Mouse (Mus musculus) testis, adult 2 months (tissue): ENCODE data around the gene Tsc22d3.

Experiments
- CTCF ChIP-seq: fragments of 200-500 bp; IDR thresholded peaks from 2 replicates; pipeline ENCODE4 v1.5.1; 2012; ENCODE audit warnings: low read depth, mild to moderate bottlenecking, inconsistent platforms, low read length, moderate library complexity; ENCODE audit not compliant: control insufficient read depth, insufficient read depth, insufficient replicate concordance
- POLR2A ChIP-seq: fragments of 200-500 bp; IDR thresholded peaks from 2 replicates; pipeline ENCODE4 v1.6.1; 2012; ENCODE audit warnings: low read depth, mild to moderate bottlenecking, inconsistent platforms, low read length, moderate library complexity; ENCODE audit not compliant: control insufficient read depth

DNA sequence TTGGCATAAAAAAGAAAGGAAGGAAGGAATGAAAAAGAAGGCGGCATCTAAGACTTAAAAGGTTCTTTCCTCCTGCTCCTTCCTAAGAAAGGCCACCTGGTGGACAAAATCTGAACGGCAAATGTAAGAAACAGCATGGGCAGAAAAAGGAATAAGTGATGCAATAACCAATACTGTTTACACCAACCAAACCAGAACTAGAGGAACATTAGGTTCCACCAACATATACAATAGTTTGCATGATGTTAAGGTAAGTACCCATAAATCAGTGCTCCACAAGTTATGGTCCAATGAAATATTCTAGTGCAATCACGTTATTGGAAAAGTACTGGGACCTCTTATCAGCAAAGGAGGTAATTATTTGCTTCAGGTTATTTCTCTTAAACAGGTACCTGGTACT is 55.7 kb downstream of the Tsc22d3 start:
- no peak for TF ChIP-seq CTCF
- TF ChIP-seq POLR2A: no peak
